Mouse (Mus musculus): ENCODE results near the gene Dab2ip.

GRCm38 (mm10) chr2:35549191-35549590, 8.9 kb upstream of the Dab2ip start:
- no peak for TF ChIP-seq CTCF (IDR thresholded peaks at IDR 0.05; ENCODE audit: low read depth)
- no peak for TF ChIP-seq EP300 (IDR thresholded peaks at IDR 0.05; ENCODE audit: low read depth)
